Mouse (Mus musculus) adrenal gland (tissue): ENCODE measurements at regions not wholly inside any gene's neighbourhood (a gene's known extent, or its start where the extent isn't known, plus 50 kb on each side); places are given as distances from the start of the nearest gene placed in this dataset.
"Not testable (repeated sequence)": the region's sequence is repeated elsewhere in the genome, so short reads cannot be mapped to it uniquely, and the experiment has no call there.

Source experiments
- intact Hi-C: fragments of 180-260 bp; cut with DNase I; formaldehyde crosslinking; loops from one replicate; pipeline ENCODE4 v1.15.1; 2025

DNA sequence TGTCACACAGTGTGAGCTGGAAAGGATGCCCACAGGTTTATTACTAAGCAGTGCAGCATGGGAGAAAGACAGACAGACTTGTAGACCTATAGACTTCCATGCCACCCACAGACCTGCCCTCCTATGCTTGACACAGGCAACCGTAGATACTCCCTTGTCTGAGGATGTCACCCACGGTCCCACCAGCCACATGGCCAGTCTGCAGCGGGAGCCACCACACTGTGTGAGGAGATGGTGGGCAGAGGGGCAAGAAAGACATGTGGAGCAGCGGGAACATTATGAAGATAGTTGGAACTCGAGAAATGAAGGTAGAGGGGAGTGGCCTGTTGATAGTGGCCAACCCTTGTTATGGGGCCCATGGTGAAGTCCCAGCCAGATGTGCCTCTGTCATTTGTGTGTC, 244.0 kb upstream of the Tusc1 start:
- intact Hi-C loops = no loop called here

DNA sequence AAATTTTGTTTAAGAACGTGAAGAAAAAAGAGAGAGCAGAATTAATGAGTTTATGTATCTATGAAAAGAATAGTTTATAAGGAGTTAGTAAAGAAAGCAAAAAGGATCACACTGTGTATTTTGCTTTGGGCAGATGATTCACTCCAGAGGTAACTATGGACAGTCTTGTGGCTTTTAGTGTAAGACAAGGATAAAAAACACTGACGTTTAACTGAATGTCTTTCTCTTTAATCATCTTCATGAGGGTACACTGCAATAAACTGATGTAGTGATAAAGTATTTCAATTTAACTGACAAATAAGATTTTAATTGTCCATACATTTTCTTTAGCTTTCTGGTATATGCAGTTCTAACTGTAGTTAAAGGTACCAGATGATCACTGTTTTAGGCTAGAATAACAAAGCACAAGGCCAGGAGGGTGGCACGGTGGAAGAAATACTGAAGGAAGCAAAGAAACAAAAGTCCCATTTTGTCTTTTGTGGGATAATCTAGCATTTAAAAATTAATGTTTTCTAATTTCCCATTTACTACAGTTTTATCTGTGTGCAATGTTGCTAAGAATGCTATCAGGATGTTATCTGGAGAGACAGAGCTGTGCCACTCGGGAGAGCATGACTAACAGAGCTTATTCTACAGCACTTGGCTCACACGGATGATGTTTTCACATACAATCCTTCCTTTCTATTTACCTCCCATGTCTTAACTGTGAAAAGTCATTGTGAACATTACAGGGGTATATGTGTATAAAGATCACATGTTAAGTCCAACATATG, 232.4 kb upstream of the Tusc1 start:
- intact Hi-C loops = no loop called here

DNA sequence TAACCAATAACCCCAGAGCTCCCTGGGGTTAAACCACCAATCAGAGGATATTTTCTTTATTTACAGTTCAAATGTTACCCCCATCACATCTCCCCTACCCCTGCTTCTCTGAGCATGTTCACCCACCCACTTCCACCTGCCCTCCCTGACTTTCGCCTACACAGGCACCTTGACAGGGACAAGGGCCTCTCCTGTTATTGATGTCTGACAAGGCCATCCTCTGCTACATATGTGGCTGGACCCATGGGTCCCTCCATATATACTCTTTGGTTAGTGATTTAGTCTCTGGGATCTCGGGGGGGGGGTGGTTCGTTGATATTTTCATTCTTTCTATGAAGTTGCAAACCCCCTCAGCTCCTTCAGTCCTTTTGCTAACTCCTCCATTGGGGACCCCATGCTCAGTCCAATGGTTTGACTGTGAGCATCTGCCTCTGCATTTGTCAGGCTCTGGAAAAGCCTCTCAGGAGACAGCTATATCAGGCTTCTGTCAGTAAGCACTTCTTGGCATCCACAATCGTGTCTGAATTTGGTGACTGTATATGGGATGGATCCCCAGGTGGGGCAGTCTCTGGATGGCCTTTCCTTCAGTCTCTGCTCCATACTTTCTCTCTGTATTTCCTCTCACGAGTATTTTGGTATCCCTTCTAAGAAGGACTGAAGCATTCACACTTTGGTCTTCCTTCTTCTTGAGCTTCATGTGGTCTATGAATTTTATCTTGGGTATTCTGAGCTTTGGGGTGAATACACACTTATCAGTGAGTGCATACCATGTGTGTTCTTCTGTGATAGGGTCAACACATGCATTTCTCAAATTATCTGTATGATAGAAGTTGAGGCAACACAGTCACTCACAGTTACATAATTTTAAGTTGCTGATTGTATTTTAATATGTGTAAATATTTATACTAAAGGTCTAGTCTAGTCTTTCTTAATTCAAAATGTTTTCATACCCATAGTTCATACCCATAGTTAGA, 220.8 kb upstream of the Tusc1 start:
- intact Hi-C loops = no loop called here

DNA sequence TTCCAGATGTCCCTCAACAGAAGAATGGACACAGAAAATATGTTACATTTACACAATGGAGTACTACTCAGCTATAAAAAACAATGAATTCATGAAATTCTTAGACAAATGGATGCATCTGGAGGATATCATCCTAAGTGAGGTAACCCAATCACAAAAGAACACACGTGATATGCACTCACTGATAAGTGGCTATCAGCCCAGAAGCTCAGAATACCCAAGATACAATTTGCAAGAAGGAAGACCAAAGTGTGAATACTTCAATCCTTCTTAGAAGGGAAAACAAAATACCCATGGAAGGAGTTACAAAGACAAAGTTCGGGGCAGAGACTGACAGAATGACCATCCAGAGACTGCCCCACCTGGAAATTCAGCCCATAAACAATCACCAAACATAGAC, 219.9 kb upstream of the Tusc1 start:
- intact Hi-C loops = not testable (repeated sequence)

DNA sequence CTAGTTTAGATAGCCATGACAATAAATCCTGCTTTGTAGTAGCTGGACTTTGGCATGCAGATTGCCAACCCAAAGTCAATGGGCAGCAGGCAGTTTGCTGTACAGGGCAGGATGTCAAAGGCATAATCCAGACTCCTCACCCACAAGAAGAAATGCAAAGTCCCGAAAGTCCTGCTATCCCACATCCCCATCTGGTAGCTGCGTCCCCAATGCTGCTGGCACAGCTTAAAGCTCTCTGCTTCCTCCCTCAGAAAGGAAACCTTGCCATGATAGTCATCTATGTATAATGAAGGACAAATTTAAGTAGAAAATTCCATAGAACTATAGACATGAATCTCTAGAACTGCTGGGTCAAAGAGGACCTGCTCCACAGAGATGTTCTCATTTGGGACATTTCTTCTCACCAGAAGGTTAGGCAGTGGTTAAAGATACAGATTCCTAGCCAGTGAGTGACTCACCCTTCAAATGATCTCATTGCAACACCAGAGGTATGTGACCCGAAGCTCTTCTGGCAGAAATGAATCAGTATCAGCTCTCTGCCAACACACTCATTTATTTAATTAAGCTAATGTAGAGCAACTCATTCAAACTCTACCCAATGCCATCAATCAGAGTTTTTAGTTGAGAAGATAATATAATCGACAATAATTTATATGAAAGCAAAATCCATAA, 217.3 kb upstream of the Tusc1 start:
- intact Hi-C loops = no loop called here

DNA sequence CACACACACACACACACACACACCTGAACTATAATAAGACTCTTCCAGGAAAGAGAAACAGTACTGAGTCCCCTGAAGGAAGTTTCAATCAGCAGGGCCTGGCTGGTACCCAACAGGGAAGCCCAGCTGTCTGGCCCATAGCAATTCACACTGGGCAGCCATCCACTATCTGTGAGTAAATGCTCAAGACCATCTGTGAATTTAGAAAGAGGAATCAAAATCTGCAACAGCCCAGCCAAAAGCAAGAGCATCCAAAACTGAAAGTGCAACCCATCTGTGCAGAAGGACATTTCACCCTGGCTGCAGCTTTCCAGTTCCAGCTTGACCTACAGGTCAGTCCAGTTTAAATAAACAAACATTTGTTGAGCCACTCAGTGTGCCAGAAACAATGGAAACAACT, 215.8 kb upstream of the Tusc1 start:
- intact Hi-C loops = no loop called here

DNA sequence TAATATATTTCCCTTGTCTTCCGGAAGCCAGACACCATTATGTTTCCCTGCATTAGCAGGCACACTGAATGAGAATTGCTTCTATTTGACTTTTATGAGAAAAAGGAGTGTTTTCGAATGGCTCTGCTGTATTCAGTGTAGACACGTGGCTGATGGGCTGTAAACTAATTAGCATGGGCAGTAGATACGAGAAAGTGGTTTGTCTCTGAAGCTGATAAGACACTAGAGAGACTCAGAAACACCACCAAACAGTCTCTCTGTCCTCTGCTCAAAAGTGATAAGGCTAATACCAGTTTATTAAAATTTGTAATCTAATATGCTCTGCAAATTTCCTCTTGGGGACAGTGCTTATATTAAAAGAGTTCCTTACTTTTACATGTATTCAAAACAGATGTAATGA, 205.3 kb upstream of the Tusc1 start:
- intact Hi-C loops = no loop called here

DNA sequence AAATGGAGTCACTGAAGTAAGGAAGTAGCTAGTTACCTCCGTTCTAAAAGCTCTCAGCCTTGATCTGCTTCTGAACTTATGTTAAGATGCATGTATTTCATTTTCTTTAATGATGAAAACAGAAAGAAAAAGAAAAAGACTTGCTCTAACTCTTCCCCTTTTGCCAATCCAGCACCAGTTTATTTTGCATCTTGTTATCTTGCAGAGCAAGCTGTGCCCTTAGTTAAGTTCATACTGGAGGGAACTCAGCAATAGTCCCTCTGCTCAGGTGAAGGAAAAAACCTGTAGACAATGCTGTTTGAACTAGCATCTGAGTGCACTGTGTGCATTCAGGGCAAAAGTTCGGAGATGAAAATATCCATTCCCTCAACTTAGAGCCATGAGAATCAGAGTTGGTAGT, 192.1 kb upstream of the Tusc1 start:
- intact Hi-C loops = no loop called here

DNA sequence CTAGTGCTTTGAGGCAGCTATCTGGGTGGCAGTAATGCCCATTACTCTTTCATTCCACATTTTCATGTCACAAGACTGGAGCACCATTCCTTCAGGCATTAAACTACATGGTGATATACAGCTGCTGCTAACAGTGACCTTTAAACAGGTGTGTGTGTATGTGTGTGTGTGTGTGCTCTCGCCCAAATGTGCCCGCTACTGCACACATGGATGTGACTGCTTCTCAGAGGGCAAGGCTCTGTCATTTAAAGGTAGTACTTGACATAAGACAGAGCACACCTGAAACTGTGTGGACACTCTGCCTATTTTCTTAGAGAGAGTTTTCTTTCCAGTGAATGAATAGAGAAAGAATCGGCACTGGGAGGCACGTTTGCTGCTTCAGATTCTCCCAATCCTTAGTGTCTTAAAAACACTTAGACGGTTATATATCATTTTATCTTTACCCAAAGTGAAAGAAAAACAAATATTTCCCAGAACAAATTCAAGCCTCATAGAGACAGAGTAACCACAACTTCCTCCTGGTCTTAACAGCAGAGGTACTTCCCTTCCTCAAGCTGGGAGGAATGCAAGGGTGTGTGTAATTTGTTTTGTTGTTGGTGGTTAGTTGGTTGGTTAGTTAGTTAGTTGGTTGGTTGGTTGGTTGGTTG, 185.3 kb upstream of the Tusc1 start:
- intact Hi-C loops = no loop called here

DNA sequence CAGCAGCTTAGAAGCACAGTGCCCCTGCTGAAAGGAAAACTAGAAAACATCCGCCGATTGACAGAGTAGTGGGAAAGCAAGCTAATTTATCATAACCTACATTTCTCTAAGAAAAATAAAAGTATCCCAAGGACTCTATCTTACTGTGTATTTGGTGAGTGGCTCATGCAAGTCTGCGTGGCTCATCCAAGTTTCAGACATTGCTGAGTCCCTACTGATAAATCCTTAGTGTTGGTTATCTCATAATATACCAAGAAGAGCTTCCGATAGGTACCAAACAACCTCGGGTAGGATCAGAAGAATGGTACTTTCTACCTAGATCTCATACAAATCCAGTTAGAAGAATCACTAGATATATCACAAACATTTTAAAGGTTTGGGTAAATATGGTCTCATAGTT, 183.6 kb upstream of the Tusc1 start:
- intact Hi-C loops = no loop called here

DNA sequence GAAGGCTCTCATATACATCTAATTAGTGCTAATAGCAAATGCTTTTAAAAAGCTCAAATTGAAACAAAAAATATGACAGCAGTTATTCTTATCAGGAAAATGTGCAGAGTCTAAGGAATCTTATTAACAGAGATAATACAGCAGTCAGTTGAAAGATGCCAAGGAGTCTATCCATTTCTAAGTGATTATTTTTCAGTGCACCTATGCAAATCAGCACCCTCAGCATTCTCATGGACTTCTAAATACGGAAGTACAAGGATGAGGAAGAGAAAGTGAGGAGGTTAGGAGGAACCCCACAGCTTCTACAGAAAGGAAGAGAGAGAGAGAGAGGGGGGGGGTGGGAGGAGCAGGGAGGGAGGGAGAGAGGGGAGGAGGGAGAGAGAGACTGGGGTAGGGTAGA, 175.5 kb upstream of the Tusc1 start:
- intact Hi-C loops = no loop called here

DNA sequence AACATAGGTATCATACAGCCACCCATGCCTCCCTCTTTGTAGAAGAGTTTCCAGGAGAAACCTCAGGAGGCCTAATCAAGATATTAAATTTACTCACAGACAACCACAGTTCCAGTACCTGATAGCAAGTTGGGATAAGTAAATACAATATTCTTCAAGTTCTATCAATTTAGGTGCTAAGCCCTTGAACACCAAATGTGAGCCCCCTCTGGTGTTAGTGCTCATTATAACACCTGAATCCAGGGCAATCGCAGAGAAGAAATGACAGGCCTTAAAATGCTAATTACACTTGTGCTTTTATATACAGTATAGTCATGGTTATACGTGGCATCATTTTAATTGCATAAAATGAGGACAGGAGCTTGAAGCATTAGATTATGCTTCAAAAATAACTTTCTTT, 161.6 kb upstream of the Tusc1 start:
- intact Hi-C loops = no loop called here

DNA sequence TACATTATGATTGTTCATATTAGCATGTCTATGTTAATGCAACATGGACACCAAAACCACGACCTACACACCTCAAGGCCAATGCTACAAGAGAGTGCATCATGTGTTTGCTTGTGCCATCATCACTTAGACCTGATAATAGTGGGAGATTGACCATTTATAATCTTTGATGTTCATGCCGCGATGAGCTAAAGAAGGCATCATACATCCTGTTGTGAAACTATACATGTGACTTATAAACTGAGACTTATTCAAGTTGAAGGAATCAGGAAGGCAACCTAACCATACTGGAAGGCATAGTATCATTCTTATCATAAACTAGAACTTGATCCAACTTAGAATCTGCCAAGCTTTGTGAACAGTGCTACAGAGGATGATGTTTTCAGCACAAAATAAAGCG, 159.0 kb upstream of the Tusc1 start:
- intact Hi-C loops = no loop called here

DNA sequence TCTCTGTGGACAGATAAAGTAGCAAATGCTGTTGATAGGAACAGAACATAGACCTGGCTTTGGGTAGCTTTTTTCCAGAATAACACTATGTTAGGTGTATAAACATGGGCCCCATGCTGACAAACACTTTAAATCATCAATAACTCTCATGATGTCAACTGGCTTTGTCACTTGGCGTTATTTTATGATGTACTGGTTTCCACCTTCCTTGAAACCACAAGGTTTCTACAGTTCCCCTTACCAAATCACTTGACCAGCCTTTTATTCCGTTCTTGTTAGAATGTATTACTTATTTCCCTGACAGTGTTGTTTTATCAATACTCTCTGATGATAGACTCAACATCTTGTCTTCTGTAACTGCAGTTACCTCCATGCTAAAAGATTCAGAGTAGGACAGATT, 158.6 kb upstream of the Tusc1 start:
- intact Hi-C loops = no loop called here

DNA sequence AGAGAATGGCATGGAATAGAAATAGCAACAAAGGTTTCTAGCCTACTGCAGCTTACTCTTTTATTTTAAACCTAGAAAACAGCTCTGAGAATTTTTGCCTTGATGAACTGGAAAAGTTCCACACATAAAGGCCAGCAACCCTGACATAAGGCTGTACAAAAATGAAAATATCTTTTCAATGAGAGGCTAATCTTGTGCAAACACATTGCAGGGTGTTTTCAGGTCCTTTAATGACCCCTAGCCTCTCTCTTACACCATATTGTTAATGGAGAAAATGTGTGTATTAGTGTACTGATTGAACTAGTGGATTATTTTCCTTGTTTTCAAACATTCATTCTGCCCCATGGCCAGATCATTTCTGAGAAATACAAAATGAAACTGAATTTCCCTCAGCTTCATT, 158.0 kb upstream of the Tusc1 start:
- intact Hi-C loops = no loop called here

DNA sequence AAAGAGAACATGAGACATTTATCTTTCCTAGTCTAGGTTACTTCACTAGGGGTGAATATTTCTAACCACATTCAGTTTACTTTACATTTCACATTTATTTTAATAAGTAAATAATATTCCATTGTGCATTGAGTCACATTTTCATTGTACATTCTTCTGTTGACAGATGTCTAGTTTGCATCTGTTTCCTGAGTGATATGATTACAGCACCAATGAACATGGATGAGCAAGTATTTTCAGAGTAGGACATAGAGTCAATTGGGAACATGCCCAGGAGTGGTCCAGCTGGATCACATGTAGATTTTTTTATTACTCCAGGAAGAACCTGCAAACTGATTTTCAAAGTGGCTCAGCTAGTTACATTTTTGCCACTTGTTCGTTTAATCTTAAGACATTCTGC, 153.3 kb upstream of the Tusc1 start:
- intact Hi-C loops = no loop called here

DNA sequence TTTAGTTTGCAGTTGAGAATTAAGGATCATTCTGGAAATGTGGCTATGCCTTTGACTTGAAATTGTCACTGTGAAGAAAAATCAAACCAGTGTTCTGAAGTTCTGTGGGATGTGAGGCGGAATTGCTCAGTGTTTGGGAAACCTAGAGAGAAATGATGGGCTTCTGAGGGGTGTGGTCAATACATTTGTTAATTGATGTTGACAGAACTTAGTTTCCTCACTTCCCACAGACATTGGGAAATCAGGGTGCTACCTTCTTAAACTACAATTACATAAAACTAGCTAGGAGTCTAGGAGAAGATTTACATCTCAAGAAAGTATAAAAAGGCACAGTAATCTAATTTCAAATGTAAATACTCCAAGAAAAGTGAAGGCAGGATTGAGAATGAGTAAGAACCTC, 151.1 kb upstream of the Tusc1 start:
- intact Hi-C loops = no loop called here

DNA sequence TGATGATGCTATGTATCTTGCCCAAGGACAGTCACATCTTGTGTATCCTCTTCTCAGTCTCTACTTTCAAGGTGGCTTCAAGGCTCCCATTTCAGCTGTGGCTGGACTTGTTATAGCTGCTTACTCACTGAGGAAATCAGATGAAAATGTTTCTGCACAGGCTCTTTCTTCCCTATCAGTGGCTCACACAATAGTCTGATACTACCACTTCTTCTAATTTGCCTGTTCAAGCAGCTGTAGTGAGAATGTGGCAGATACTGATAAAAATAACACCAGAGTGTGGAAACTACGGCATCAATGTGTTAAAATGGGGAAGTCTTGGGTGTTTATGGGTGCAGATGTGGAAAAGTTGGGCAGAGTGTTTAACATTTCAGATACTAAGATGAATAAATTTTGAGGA, 145.9 kb upstream of the Tusc1 start:
- intact Hi-C loops = no loop called here

DNA sequence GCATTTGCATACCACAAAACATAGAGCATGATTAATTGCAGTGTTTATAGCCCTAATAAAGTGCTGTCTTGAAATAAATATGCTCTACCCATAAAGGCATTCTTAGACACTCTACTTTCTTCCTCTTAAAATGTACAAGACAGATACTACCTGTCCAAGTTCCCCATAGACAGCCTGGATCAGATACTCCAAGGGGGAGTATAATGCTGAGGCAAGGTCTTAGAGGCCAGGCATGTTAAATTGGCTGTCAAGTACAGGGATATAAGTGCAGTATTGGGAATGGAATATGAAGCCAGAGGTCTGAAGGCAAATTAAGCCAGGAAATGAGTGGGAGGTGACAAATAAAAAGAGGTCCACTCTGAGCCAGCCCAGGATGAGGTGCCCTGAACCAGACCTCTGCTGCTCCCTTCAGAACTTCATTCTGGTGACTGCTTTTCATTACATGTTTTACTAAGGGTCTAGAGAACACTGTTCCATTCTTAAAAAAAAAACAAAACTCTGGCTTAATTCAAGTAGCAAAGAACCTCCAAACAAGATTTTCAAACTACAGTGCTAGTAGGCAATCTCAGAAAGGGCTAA, 142.0 kb upstream of the Tusc1 start:
- intact Hi-C loops = no loop called here

DNA sequence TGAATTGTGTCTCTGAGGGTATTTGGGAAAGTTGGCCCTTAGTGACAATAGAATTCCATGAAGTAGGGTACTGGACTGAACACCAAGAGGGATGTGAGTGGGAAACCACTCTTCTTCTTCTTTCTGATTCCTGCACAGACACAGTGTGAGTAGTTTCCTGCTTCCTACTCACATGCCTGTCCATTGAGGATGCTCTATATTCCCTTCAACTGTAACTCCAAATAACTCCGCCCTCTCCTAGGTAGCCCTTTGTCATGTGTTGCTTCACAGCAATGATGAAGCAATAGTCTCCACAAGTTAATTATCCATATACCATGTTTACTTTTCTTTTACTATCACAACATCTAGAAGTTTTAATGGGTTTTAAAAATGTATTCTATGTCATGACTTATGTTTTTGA, 132.7 kb upstream of the Tusc1 start:
- intact Hi-C loops = no loop called here

DNA sequence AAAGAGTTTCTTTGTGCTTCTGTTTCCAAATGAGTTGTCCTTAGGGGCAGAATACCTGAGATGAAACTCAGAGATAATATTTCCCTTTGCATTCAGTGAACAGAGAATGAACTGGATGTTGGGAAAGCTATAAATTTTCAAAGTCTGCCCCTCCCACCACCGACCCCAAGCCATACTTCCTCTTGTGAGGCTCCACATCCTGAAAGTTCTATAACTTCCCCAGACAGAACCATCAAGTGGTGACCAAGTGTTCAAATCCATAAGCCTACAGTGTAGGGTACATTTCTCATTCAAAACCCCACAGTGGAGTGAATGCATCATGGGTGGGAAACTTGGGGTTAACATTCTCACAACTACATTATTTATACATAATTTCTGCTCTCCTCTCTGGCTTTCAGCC, 132.1 kb upstream of the Tusc1 start:
- intact Hi-C loops = no loop called here
